Mouse (Mus musculus) kidney, adult 18-20 months (tissue): ENCODE results near the gene Myl6b.

Source experiments
- DNase-seq: peaks from one replicate; pipeline ENCODE4 v3.0.0; 2021

The Myl6b gene

GRCm38 (mm10) chr10:128498590-128498989, at the start of gene Myl6b:
Myl6b (minus strand) TSS chr10:128498685.
- peak; percentile 94 for DNase-seq

GRCm38 (mm10) chr10:128547361-128548032, 49.0 kb upstream of the Myl6b start, which contains the start of gene Zc3h10:
Zc3h10 (minus strand) TSS chr10:128547774.
- peak; percentile 93 for DNase-seq

- no peak for DNase-seq
Measured at GRCm38 (mm10) chr10:128546787-128547186, 48.3 kb upstream of the Myl6b start.

GRCm38 (mm10) chr10:128546361-128546760, 47.9 kb upstream of the Myl6b start:
- DNase-seq: no peak

- no peak for DNase-seq
Measured at GRCm38 (mm10) chr10:128545570-128545898, 47.0 kb upstream of the Myl6b start.

- DNase-seq: no peak
Measured at GRCm38 (mm10) chr10:128544674-128545569, 46.4 kb upstream of the Myl6b start.

GRCm38 (mm10) chr10:128544151-128544657, 45.7 kb upstream of the Myl6b start:
- DNase-seq: no peak

GRCm38 (mm10) chr10:128543100-128543499, 44.6 kb upstream of the Myl6b start:
- no peak for DNase-seq

GRCm38 (mm10) chr10:128538340-128538870, 39.9 kb upstream of the Myl6b start:
- no peak for DNase-seq

- peak; percentile 92 for DNase-seq
Measured at GRCm38 (mm10) chr10:128536266-128536940, 37.9 kb upstream of the Myl6b start.

GRCm38 (mm10) chr10:128535624-128536265, 37.3 kb upstream of the Myl6b start:
- no peak for DNase-seq

- DNase-seq: no peak
Measured at GRCm38 (mm10) chr10:128535206-128535605, 36.7 kb upstream of the Myl6b start.

GRCm38 (mm10) chr10:128526366-128527356, 28.2 kb upstream of the Myl6b start:
- no peak for DNase-seq

- peak; percentile 90 for DNase-seq
Measured at GRCm38 (mm10) chr10:128525671-128526308, 27.3 kb upstream of the Myl6b start, which contains the start of gene Esyt1. Esyt1 (minus strand) TSS chr10:128525871.

GRCm38 (mm10) chr10:128524732-128525662, 26.5 kb upstream of the Myl6b start:
- DNase-seq: peak; percentile 55

- DNase-seq: no peak
Measured at GRCm38 (mm10) chr10:128524111-128524731, 25.7 kb upstream of the Myl6b start.

GRCm38 (mm10) chr10:128522351-128522750, 23.9 kb upstream of the Myl6b start:
- DNase-seq: no peak

GRCm38 (mm10) chr10:128520591-128520990, 22.1 kb upstream of the Myl6b start:
- no peak for DNase-seq

GRCm38 (mm10) chr10:128518833-128519232, 20.3 kb upstream of the Myl6b start:
- peak; percentile 65 for DNase-seq
